In genomic region chr2:150894617-150895267, GRCm38 (mm10) we compare ENCODE assay signal across 27 mouse cellular contexts. TPM values are rescaled to one million over a fixed set of nuclear protein-coding genes. Genes with fewer than 3 reads are reported as not detected.
A peak's percentile ranks its signal among the peaks of the same experiment; 100 is the strongest.
DNase-seq lines count a peak whose midpoint lies in the region; ATAC-seq and TF ChIP-seq lines count a peak whose summit lies in the region.
"Had no signal": no experiment of that assay in that cellular context is flagged by ENCODE, and none has a peak within 500 bp of the region (broad histone marks: within the 10 kb centered on the region; RNA-seq: fewer than 3 reads in every experiment).

No protein-coding gene starts in this region.

- H3K4me3 ChIP-seq in MEL (ENCODE audit: control insufficient read depth in 1 of 2, insufficient read depth in 1 of 2, low read depth in 2 of 2, low read length in 2 of 2) (peak overlapping the region in 1 of 2 experiments; percentile 28; a peak in 1 of 4 replicates), myocyte (no peak overlapping the region)
- no peak overlapping the region for H3K4me3 ChIP-seq in gastrocnemius, adult 2 months
- H3K4me3 ChIP-seq in midbrain, embryonic 13.5 days (replicated peaks), result no peak overlapping the region
- no peak overlapping the region for H3K4me3 ChIP-seq in forebrain, embryonic 16.5 days (replicated peaks; ENCODE audit: low read length)
- H3K4me3 ChIP-seq: erythroblast, embryonic 14.5 days; forebrain, embryonic 12.5 days; heart, embryonic 10.5 days; heart, embryonic 15.5 days; hindbrain, embryonic 12.5 days; limb, embryonic 13.5 days; liver, embryonic 12.5 days had no signal

- TF ChIP-seq POLR2A in MEL (IDR thresholded peaks at IDR 0.05; ENCODE audit: control insufficient read depth in 1 of 2, insufficient read depth in 1 of 2, low read depth in 1 of 2, low read length in 2 of 2, poor library complexity in 1 of 2), result no peak
- no peak for TF ChIP-seq POLR2A in myocyte (IDR thresholded peaks at IDR 0.05; ENCODE audit: insufficient read length, low read depth)

- H3K36me3 ChIP-seq in MEL (ENCODE audit: control insufficient read depth in 1 of 2, insufficient read depth in 2 of 2, low read length in 2 of 2), result peaks cover 0 to 17% of the 10 kb centered on the region in 2 experiments; a peak in 3 of 4 replicates
- no peaks in the 10 kb centered on the region for H3K36me3 ChIP-seq in myocyte (ENCODE audit: control insufficient read depth, insufficient read depth)
- H3K36me3 ChIP-seq in midbrain, embryonic 13.5 days, result 0 out of 2 replicates have a peak, but pooled peaks cover 2% of the 10 kb centered on the region
- no peaks in the 10 kb centered on the region for H3K36me3 ChIP-seq in forebrain, embryonic 16.5 days (ENCODE audit: control insufficient read depth, insufficient read depth)
- H3K36me3 ChIP-seq: forebrain, embryonic 12.5 days; heart, embryonic 10.5 days; heart, embryonic 15.5 days; hindbrain, embryonic 12.5 days; limb, embryonic 13.5 days; liver, embryonic 12.5 days had no signal

- peak; percentile 23 for ATAC-seq in inflammation-experienced regulatory T-cells, adult 6 months
- ATAC-seq in midbrain, embryonic 13.5 days, result no peak
- no peak for ATAC-seq in forebrain, embryonic 16.5 days
- ATAC-seq: hindbrain, postnatal 0 days; intestine, embryonic 16.5 days; liver, embryonic 12.5 days; liver, postnatal 0 days had no signal

- DNase-seq in 3T3-L1 (ENCODE audit: low read depth, low spot score), result peak; percentile 27
- DNase-seq in MEL (ENCODE audit: low read depth, low spot score), result peak; percentile 75
- DNase-seq in gastrocnemius, adult 2 months, result no peak
- DNase-seq: adrenal gland, postnatal 10 days; B cell, adult 2 months; cerebellum, adult 11-12 months; cerebellum, postnatal 10 days; kidney, adult 8-10 months; kidney, postnatal 4 days; liver, postnatal 0 days; thymus, postnatal 4 days had no signal

- H3ac ChIP-seq in myocyte (ENCODE audit: control insufficient read depth, insufficient read length), result no peak overlapping the region

- WGBS in midbrain, embryonic 13.5 days, result 85% methylated on average over 2 of the region's 2 CpGs
- 93% methylated on average over 2 of the region's 2 CpGs for WGBS in forebrain, embryonic 16.5 days

- TF ChIP-seq EP300 in MEL (IDR thresholded peaks at IDR 0.05; ENCODE audit: low read depth in 1 of 2, low read length in 2 of 2), result 0 out of 4 replicates have a peak, but pooled peaks of 1 of the 2 experiments have one; percentile 11

- H3K4me2 ChIP-seq in myocyte (ENCODE audit: low read depth), result peak overlapping the region; percentile 55
- no peak overlapping the region for H3K4me2 ChIP-seq in midbrain, embryonic 13.5 days (replicated peaks)
- no peak overlapping the region for H3K4me2 ChIP-seq in forebrain, embryonic 16.5 days (ENCODE audit: low read length)
- H3K4me2 ChIP-seq: forebrain, embryonic 12.5 days; heart, embryonic 15.5 days; hindbrain, embryonic 12.5 days; limb, embryonic 13.5 days; liver, embryonic 12.5 days; midbrain, embryonic 11.5 days had no signal

- no peak for TF ChIP-seq CTCF in MEL (IDR thresholded peaks at IDR 0.05 in 2 of 3, conservative IDR thresholded peaks at IDR 0.05 in 1 of 3; ENCODE audit: control insufficient read depth in 1 of 3, insufficient read depth in 1 of 3, low read depth in 2 of 3, low read length in 3 of 3, poor library complexity in 1 of 3, severe bottlenecking in 1 of 3)
- TF ChIP-seq CTCF in gastrocnemius, adult 2 months (IDR thresholded peaks at IDR 0.05), result no peak

- intact Hi-C loops in gastrocnemius, adult 2 months (cut with DNase I), result no loop called here

- peaks cover 11 to 18% of the 10 kb centered on the region in 2 experiments for H3K4me1 ChIP-seq in MEL (ENCODE audit: control insufficient read depth in 1 of 2, insufficient read depth in 2 of 2, low read length in 2 of 2)
- H3K4me1 ChIP-seq in midbrain, embryonic 13.5 days (replicated peaks), result no peaks in the 10 kb centered on the region
- no peaks in the 10 kb centered on the region for H3K4me1 ChIP-seq in forebrain, embryonic 16.5 days (replicated peaks; ENCODE audit: control insufficient read depth, insufficient read depth, low read length)
- H3K4me1 ChIP-seq: forebrain, embryonic 12.5 days; heart, embryonic 10.5 days; hindbrain, embryonic 12.5 days; liver, embryonic 12.5 days had no signal

- no peaks in the 10 kb centered on the region for H3K79me2 ChIP-seq in MEL (ENCODE audit: control insufficient read depth, insufficient read depth, low read length, poor library complexity)
- H3K79me2 ChIP-seq in myocyte (ENCODE audit: control insufficient read depth, insufficient read depth), result peaks cover 4% of the 10 kb centered on the region

- H3K9me3 ChIP-seq in MEL (replicated peaks; ENCODE audit: insufficient read depth, low read length), result no peaks in the 10 kb centered on the region
- no peaks in the 10 kb centered on the region for H3K9me3 ChIP-seq in midbrain, embryonic 13.5 days
- no peaks in the 10 kb centered on the region for H3K9me3 ChIP-seq in forebrain, embryonic 16.5 days (ENCODE audit: control insufficient read depth, low read length)
- H3K9me3 ChIP-seq: forebrain, embryonic 12.5 days; heart, embryonic 10.5 days; heart, embryonic 15.5 days; hindbrain, embryonic 12.5 days; limb, embryonic 13.5 days; liver, embryonic 12.5 days had no signal

- no peak for TF ChIP-seq RAD21 in MEL (IDR thresholded peaks at IDR 0.05; ENCODE audit: low read depth, low read length)

- no peak overlapping the region for H3K9ac ChIP-seq in MEL (ENCODE audit: control insufficient read depth, low read depth, low read length, poor library complexity, severe bottlenecking)
- H3K9ac ChIP-seq in midbrain, embryonic 13.5 days (replicated peaks), result no peak overlapping the region
- H3K9ac ChIP-seq in forebrain, embryonic 16.5 days (replicated peaks; ENCODE audit: low read depth, low read length), result no peak overlapping the region
- H3K9ac ChIP-seq: forebrain, embryonic 12.5 days; heart, embryonic 15.5 days; hindbrain, embryonic 12.5 days; limb, embryonic 13.5 days; liver, embryonic 12.5 days; liver, postnatal 0 days had no signal

- peak overlapping the region; percentile 67 for H3K27ac ChIP-seq in MEL (ENCODE audit: control insufficient read depth, low read depth, low read length)
- H3K27ac ChIP-seq in gastrocnemius, adult 2 months, result no peak overlapping the region
- no peak overlapping the region for H3K27ac ChIP-seq in midbrain, embryonic 13.5 days
- H3K27ac ChIP-seq in forebrain, embryonic 16.5 days (ENCODE audit: low read length), result no peak overlapping the region
- H3K27ac ChIP-seq: forebrain, embryonic 12.5 days; heart, embryonic 10.5 days; heart, embryonic 15.5 days; hindbrain, embryonic 12.5 days; hindbrain, postnatal 0 days; kidney, postnatal 0 days; limb, embryonic 13.5 days; liver, embryonic 12.5 days had no signal

- H3K27me3 ChIP-seq in MEL (ENCODE audit: control insufficient read depth in 1 of 2, insufficient read depth in 2 of 2, low read length in 2 of 2) (no peaks in the 10 kb centered on the region), myocyte (ENCODE audit: control insufficient read depth, insufficient read depth, insufficient read length) (no peaks in the 10 kb centered on the region)
- no peaks in the 10 kb centered on the region for H3K27me3 ChIP-seq in midbrain, embryonic 13.5 days
- H3K27me3 ChIP-seq in forebrain, embryonic 16.5 days (replicated peaks; ENCODE audit: control insufficient read depth, insufficient read depth, low read length), result no peaks in the 10 kb centered on the region
- H3K27me3 ChIP-seq: CH12.LX; forebrain, embryonic 12.5 days; heart, embryonic 15.5 days; hindbrain, embryonic 12.5 days; limb, embryonic 13.5 days; liver, embryonic 12.5 days had no signal

TF ChIP-seq in MEL, 35 proteins besides CTCF, POLR2A, EP300 and RAD21 (continues in another document):
- TF ChIP-seq KAT2A (conservative IDR thresholded peaks at IDR 0.05; ENCODE audit: low read depth, low read length) (no peak), GABPA (IDR thresholded peaks at IDR 0.05; ENCODE audit: low read depth, low read length) (no peak), USF1 (IDR thresholded peaks at IDR 0.05; ENCODE audit: low read depth, low read length) (peak; percentile 71), MAX (IDR thresholded peaks at IDR 0.05; ENCODE audit: low read length) (peak; percentile 48; the same call in 1 of the 2 replicates), MYC (IDR thresholded peaks at IDR 0.05; ENCODE audit: low read depth, low read length) (no peak), NRF1 (IDR thresholded peaks at IDR 0.05; ENCODE audit: insufficient read depth, low read depth, low read length, poor library complexity, severe bottlenecking) (no peak)

TF ChIP-seq in myocyte, 11 proteins besides CTCF, POLR2A, EP300 and RAD21 (continues in another document):
- TF ChIP-seq MYOG (IDR thresholded peaks at IDR 0.05; ENCODE audit: control insufficient read depth in 1 of 3, insufficient read depth in 1 of 3, insufficient read length in 2 of 3, low read depth in 2 of 3) (no peak), MAX (IDR thresholded peaks at IDR 0.05; ENCODE audit: low read depth) (no peak), CEBPB (IDR thresholded peaks at IDR 0.05; ENCODE audit: insufficient read depth, poor library complexity, severe bottlenecking) (no peak), REST (IDR thresholded peaks at IDR 0.05; ENCODE audit: insufficient read depth, insufficient read length) (no peak), E2F4 (IDR thresholded peaks at IDR 0.05; ENCODE audit: insufficient read depth) (no peak), TCF12 (IDR thresholded peaks at IDR 0.05; ENCODE audit: insufficient read depth, poor library complexity, severe bottlenecking) (no peak), USF1 (IDR thresholded peaks at IDR 0.05; ENCODE audit: low read depth) (no peak)

RNA-seq across cellular contexts. Expression of gene Abhd12, which starts 9.8 kb away (rescaled TPM):
- total RNA-seq in MEL (2012; rRNA removed), result 21.8 and 23.7 TPM in 2 replicates
- 10 to 100 TPM in 1 of 2 experiments, not detected in 1; 29.4 TPM for polyA plus RNA-seq in MEL (2012; ENCODE audit: insufficient read depth in 1 of 2, insufficient read length in 2 of 2, low read depth in 1 of 2, low replicate concordance in 2 of 2, missing spikeins in 1 of 2)
- 10 to 100 TPM in 2 of 3 experiments, 1 to 10 TPM in 1; 8.9 to 20.2 (median 18.5) TPM for polyA plus RNA-seq in inflammation-experienced regulatory T-cells, adult 6 months (2017; shearing (Covaris generic))
- polyA plus RNA-seq in myocyte (2012; fragmentation: generic; extraction: Trizol), result 50.7 TPM
- 10 to 100 TPM; 24.3 to 25.4 TPM for total RNA-seq in gastrocnemius, adult 2 months (2021)
- 77.6 and 84.8 TPM in 2 replicates for polyA plus RNA-seq in midbrain, embryonic 13.5 days (2015; fragmentation: Nextera tagmentation; extraction: Ambion mirVana)
- polyA plus RNA-seq in forebrain, embryonic 16.5 days (2015; fragmentation: Nextera tagmentation; extraction: Ambion mirVana), result 109 and 115 TPM in 2 replicates

RNA-seq across cellular contexts. Expression of gene Gins1, which starts 10.5 kb away (rescaled TPM):
- 56.2 and 64.8 TPM in 2 replicates for total RNA-seq in MEL (2012; rRNA removed)
- polyA plus RNA-seq in MEL (2012; ENCODE audit: insufficient read depth in 1 of 2, insufficient read length in 2 of 2, low read depth in 1 of 2, low replicate concordance in 2 of 2, missing spikeins in 1 of 2) (10 to 100 TPM in 1 of 2 experiments, not detected in 1; 68.7 TPM), myocyte (2012; fragmentation: generic; extraction: Trizol) (7.5 TPM)
- polyA plus RNA-seq in inflammation-experienced regulatory T-cells, adult 6 months (2017; shearing (Covaris generic)), result 10 to 100 TPM in 1 of 3 experiments, 1 to 10 TPM in 2; 4.6 to 21.8 (median 7.5) TPM
- total RNA-seq in gastrocnemius, adult 2 months (2021), result 1 to 10 TPM; 2.2 to 2.4 TPM
- 31.8 and 33.5 TPM in 2 replicates for polyA plus RNA-seq in midbrain, embryonic 13.5 days (2015; fragmentation: Nextera tagmentation; extraction: Ambion mirVana)
- polyA plus RNA-seq in forebrain, embryonic 16.5 days (2015; fragmentation: Nextera tagmentation; extraction: Ambion mirVana), result 24.2 and 28.6 TPM in 2 replicates
